Mouse (Mus musculus) cortical plate, adult 2 months (tissue): Measurements from ENCODE around the gene Cyp2j12.

ENCODE experiments used
- CTCF ChIP-seq: fragments of 200-500 bp; IDR thresholded peaks from 2 replicates; pipeline ENCODE4 v1.5.1; 2011; ENCODE audit warnings: mild to moderate bottlenecking, control low read depth, low read length; ENCODE audit not compliant: insufficient read depth; ENCODE audit errors: extremely low read depth
- POLR2A ChIP-seq: fragments of 200-500 bp; IDR thresholded peaks from 2 replicates; pipeline ENCODE4 v1.6.1; 2011; ENCODE audit warnings: mild to moderate bottlenecking, low read length, control low read depth; ENCODE audit not compliant: insufficient read depth; ENCODE audit errors: extremely low read depth

DNA sequence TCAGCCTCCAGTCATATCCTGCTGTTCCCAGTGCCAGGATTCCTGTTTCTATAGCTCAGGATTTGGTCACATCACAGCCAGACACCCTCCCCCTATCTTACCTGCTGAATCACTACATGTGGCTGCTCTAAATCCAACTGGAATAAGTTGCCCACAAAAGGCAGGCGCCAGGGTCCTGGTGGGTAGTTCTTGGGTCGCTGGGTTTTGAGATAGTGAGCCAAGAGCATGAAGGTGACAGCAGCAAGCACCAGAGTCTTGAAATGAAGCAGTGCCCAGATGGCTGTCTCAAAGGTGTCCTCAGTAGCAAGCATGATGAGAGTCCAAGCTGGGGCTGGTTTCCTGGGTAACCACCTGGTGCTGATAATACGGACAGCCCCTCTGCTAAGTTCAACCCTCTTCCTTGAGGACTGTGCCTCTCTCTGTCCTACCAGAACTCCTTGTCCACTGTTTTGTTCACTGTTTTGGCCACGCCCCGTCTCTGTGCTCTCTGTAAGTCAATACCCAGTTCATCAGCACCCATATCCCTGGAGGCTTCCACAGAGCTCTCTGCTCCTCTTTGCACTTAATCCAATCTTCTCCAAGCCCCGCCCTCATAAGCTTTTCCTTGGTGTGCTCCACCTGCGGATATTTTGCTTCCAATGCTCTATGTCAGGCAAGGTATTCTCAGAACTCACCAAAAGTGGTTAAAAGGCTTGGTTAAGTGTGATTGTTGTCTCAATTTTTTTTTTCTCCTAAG lies at the start of gene Cyp2j12:
- no peak for TF ChIP-seq POLR2A
- TF ChIP-seq CTCF: no peak
